Mouse (Mus musculus) right cerebral cortex, postnatal 10 days (tissue): ENCODE data around the gene Lexm.
A peak's percentile ranks its signal among the peaks of the same experiment; 100 is the strongest.

Source experiments
- DNase-seq, 2 experiments: peaks; one replicate each; pipeline ENCODE4 v3.0.0; 2021; ENCODE audit warnings: low spot score in 2 of 2

Gene Lexm

DNA sequence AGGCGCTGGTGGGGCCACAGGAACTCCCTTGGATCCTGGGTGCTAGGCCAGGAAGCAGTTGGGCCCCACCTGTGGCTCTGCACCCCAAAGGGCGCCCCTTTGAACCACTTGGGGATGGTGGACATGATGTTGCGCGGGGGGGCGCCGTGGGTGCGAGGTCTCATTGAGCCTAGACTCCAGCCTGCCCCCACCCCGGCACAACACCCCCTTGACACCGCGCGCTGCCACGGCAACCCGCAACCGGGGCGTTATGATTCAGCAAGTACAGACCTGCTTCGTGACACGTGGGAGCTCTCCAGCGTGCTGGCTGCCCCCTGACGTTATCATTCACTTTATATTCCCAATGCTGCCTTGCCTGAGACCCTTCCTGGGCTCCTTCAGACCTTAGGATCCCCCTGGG is at the start of gene Lexm:
Gene Lexm, minus strand, starts transcription at position 186 of the 400 bp plus-strand sequence.
- peak in 1 of 2 experiments; percentile 52 for DNase-seq

DNA sequence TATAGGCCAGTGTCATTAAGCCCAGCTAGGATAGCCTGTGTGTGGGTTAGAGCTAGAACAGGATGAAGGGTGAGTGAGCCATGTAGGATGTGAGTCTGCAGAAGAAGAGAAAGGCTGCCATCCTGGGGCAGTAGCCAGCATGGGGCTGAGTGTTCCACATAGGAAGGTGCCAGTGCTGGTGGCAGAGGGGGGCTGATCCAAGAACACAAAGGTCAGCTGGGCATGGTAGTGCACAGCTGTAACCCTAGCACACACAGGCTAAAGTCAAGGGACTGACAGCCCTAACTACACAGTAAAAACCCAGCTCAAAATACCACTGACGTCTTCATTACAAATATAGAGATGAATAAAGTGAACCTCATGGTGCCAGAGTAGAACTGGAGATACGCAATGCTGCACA is 49.5 kb upstream of the Lexm start:
- DNase-seq: no peak

DNA sequence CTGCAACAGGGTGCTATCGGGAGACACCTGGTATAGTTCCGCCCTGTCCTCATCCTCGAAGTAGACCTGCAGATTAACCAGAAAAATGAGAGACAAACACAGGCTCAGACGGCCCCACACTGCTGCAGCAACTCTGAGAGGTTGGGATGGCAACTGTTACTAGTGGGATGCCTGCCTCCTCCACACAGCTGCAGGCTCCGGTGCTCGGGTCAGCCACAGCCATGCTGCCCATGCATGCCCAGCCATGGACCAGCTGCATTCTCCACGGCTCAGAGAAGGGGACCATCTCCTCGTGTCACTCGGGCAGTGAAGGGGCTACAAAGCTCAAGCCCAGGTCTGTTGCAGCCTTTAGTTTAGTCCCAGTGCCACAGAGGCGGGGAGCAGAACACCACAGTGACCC is 48.6 kb upstream of the Lexm start:
- DNase-seq: no peak

DNA sequence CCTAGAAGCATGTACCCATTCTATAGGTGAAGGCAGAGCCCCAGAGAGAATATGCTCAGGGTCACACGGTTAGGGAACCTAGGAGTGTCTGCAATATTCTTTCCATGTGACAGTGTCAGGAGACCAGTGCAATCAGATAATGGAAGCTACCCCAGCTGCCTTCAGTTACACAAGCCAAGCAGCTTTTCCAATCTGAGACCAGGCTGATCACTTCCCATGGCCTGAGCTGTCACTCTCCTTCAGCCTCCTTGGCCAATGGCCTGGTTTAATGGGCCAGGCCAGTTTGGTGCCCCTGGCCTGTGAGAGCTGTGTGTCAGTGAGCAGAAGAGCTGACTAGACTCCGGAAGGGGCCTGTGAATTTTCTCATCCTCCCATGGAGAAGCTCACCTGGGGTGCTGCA is 48.2 kb upstream of the Lexm start:
- no peak for DNase-seq

DNA sequence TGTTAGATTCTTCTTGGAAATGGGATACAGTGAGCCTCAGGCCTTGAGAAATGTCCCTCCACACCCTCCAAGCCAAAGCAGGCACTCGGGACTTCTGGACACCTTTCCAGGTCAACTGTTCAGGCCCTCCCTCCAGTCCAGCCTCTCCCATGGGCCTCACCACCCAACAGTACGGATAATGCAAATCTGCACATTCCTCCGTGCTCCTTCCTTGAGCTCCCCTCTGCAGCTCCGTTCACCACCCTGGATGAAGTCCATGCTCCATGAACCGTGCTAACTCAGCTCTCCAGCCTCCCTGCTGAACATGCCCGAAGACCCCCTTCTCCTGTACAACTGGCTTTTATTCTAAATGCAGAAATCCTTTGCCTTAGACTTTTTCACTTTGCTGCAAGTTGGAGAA is 47.7 kb upstream of the Lexm start:
- DNase-seq: no peak

DNA sequence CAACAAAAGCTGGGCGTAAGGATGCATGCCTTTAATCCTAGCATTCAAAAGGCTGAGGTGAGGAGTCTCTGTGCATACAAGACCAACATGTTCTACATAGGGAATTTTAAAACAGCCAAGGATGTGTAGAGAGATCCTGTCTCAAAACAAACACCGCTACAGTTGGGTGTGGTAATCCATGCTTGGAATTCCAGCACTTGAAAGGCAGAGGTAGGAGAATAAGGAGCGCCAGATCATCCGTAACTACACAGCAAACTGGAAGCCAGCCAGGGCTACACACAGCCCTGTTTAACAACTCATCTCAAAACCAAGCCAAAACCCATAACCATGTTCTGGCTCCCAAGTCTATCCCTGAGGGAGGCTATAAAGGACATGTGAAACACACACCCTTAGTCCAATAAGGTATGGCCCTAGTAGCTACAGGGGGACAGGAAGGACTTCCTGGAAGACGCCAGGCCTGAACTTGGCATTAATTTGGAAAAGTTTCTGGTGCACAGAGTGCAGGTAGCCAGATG is 47.0 kb upstream of the Lexm start:
- no peak for DNase-seq

DNA sequence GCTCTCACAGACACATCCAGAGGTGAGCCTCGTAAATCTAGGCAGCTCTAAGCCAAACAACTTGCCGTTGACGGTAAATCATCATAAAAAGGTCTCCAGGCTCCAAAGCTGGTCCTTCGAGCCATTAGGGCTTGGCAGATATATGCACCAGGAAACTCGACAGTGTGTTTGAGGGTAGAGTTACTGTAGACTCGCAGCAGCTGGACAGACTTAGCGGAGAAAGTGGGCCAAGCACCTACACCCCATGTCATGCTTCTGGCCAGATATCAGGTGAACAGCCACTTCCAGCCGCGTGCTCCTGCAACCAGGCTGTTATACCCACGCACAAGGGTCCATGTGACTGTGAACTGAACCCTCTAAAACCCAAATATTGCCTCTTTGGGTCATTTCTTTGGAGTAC is 38.6 kb upstream of the Lexm start:
- no peak for DNase-seq

DNA sequence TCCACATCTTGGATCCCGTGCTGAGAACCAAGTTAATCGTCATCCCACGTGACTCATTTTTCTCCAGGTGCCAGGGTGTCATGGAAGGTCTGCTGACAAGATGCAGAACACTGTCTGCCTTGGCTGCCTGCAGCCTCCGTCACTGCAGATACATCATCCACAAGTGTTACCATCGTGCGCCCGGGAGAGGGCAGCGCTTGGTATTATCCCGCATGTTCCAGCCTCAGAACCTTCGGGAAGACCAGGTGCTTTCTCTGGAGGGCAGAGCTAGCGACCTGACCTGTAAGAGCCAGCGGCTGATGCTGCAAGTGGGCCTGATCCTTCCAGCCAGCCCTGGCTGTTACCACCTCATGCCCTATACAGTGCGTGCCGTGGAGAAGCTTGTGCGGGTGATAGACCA is 36.0 kb upstream of the Lexm start:
- DNase-seq: no peak

DNA sequence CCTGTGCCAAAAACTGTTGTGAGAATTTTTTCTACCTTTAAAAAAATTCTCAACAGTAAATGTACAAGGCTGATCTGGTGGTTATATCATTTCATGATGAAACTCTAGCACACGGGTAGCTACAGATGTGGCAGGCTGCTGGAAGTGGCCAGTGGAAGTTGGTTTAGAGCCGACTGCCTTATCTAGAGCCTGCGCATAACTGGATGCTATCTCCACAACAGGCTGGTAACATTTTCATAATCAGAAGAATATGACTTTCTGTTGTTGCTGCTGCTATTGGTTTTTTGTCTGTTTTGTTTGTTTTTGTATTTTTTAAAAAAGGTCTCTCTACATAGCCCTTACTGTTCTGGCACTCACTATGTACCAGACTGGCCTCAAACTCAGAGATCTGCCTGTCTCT is 35.5 kb upstream of the Lexm start:
- DNase-seq: no peak

DNA sequence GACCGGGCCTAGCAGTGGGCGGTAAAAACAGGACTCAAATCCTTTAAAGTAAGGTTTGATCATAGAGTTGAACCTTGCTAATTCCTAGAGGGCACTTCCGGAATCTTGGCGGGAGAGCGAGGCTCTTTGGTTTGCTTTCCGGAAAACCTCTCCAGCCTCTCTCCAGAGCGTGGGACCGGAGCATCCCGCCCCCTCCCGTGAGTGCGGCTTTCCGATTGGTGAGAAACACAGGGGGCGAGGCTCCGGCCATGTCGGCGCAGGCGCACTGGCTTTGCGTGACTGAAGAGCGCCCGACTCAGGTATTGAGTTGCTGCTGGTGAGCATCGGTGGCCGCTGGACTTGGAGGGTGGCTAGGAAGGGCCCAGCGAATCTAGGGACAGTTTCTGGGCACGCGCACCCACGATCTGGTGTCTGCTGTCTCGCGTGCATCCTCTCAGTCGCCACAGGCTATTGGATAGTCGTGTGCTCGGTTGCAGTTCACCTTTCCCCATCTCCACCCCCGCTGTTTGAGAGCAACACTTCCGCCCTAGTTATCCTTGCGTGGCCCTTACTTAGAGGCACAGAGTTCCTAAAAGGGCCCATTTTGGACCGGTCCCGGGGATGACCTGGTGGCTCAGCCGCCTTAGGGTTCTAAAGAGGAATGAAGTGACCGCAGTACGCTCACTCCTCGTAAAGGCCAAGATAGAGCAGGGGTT is 33.9 kb upstream of the Lexm start, which contains the start of gene Pars2:
Gene Pars2, plus strand, starts transcription at position 237 of the 695 bp plus-strand sequence.
- DNase-seq: peak; percentile 99

DNA sequence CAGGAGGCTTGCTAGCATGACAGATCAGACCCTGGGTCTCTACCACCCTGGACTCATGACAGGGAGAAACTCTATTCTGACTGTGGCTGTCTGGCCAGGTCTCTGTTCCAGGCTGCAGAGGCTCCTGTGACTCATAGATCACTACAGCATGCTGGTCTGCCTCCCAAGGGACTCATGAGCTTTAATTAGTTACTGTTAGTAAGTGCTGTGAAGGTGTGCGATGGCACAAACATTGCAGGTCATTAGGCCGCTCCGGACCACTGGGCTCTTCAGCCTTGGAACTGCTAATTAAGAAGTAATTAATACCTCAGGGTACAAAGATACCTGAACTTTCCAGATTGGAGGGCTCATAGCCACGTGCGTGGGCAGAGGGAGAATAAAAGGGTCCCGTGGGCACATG is 30.1 kb upstream of the Lexm start:
- no peak for DNase-seq

DNA sequence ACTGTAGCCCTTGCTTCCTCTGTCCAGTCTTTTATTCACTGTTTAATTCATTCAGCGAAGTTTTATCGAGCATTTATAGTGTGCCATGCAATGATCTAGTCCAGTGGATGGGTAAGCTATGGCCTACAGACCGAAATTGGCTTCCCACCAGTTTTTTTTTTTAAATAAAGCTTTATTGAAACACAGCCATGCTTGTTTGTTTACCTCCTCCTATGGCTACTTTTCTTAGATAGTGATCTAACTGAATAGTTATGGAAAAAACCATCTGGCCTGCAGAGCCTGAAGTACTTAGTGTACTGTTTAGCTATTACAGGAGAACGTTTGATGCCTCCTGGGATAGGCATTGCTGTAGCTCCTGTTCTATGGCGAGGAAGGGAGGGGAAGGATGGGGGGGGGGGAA is 28.8 kb upstream of the Lexm start:
- DNase-seq: no peak

DNA sequence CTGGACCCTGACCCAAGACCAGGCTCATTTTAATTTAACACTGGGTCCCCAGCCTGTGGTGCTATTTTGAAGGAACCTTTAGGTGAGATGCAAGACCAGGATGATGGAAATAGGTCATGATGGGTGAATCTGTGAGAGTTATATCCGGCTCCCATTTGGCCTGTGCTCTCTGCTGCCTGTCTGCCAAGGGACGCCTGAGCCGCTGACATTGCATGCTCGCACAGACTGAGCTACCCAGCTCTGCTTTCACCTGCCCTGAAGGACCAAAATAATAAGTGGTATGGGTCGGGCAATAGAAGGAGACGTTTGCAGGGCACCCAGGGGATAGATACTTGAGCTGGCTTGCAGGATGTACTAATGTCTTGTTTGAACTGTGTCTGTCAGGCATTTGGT is 27.2 kb upstream of the Lexm start:
- no peak for DNase-seq

DNA sequence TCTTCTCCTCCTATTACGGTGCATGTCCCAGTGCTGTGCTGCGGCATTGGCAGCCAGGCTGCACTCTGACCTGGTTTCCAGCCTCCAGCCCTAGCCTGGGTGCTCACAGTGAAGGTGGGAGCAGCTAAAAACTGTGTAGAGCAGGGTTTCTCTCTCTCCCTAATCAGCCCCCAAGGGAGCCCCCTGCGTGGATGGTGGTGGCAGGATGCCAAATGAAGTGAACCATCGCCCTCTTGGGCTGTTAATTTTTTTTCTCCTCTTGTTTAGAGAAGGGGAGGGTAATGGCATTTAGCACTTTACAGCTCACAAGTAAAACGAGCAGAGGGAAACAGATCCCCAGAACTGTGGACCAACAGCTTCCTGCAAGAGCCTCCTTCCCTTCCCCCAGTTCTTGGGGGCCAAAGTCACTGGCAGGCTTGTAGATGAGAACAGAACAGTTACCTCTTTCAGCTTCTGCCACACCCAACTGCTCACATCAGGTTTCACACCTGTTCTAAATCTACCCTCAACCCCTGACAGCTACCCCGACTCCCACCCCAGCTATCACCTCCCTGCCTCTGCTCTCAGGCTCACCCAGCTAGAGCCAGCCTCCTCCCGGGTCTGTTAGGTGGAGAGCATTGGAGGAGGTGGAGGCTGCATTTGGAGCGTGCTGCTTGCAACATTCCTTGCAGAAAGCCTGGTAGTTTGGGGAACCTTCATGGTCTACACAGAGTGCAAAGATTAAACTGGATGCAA is 26.6 kb upstream of the Lexm start:
- DNase-seq: no peak

DNA sequence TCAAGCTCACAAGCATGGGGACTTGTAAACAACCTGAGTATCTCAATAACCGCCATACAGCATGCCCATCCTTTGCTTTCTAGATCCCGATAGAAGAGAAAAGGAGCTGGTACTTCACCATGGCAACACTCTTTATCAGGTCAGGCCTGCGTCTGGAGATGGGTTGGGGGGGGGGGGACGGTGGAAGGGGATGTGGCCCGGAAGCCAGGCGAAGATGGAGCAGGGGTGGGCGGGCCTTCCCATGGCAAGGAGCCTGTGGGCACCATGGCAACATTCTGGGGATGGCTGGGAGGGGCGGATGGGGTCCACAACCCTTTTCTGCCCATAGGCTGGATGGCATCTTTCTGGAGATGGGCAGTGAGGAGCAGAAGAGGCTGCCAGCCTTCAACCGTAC is 17.0 kb upstream of the Lexm start:
- DNase-seq: peak in 1 of 2 experiments; percentile 60

DNA sequence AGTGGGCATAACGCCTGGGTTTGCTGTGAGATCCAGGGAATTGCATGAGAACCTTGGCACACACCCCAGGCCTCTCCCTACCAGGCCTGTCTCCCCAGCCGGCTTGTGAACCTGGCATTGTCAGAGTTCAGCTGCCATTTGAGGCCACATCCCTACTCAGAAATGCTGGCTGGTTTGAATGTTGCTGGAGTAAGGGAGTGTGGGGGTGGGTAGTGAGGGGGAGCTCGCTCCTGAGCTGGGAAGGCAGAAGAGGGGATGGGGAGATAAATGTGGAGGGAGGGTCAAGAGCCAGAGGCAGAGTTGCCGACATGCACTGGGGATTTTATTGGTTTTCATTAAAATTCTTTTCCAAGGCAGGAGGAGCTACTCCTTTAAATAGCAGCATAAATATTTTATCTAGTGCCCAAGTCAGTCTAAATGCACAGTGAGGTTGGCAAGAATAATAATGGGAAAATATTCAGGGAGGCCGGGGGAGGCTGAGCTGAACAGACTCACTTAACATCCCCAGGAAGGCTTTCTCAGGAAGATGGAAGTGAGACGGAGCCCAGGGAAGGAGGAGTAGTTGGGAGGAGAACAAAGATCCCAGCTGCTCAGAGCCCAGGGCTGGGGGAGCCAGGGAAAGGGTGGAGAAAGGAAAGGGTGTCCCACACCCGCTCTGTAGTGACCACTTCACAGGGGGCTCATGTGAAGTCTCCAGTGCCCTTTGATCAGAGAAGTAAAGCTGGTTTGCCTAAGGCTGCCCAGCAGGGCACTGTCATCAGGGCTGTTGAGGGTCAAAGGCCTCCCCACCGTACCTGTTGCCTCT is 16.4 kb upstream of the Lexm start:
- peak; percentile 61 to 71 for DNase-seq

DNA sequence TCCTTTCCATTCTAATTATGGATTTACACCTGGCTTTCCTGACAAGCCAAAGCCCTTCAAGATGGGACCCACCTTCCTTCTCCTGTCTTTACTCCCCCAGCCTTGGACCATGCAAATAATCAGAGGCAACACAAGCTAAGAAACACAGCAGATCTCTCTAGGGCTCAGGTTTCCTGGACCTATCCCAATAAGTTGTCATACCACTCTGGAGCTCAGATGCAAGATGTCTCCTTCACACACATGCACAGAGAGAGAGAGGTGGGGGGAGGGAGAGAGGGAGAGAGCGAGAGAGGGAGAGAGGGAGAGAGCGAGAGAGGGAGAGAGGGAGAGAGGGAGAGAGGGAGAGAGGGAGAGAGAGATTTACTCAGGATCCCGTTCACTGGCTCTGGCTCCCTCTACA is 15.3 kb upstream of the Lexm start:
- DNase-seq: no peak

DNA sequence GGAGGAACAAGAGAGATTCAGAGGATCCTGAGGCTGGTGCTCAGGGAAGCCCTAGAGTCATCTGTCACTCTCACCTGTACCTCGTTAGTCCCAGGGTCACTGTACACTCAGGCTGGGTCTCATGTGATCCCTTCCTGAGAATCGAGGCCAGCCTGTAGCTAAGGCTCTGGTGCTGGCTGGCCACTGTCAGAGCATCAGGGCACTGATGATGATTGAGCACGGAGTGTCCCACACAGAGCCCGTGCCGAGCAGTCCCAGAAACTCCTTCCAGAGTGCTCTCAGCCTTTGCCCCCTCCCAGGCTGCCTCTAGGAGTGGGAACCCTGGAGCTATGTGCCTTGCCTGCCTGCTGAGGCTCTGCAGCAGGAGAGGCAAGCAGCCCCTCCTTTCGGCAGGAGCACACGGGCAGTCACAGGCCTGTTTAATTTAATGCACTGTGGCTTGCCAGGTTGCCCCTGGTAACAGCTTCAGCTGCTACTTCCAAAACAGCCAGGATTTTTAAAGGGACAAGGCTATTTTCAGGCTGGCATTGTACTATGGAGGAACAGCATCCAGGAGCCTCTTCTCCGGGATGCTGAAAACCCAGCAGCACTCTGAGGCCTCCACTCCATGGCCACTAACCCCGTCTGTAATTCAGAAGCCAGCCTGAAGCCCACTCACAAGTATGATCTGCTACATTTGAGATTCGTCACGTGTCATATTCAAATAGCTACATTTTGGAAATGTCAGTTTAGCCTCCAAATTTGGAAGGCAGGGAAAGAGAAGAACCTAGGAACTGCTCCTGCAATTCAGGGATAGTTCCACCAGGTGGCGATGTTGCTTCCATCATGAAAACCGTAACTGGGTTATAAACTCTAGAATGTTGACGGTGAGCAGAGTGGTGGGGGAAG is 13.5 kb upstream of the Lexm start:
- peak; percentile 93 to 95 for DNase-seq

DNA sequence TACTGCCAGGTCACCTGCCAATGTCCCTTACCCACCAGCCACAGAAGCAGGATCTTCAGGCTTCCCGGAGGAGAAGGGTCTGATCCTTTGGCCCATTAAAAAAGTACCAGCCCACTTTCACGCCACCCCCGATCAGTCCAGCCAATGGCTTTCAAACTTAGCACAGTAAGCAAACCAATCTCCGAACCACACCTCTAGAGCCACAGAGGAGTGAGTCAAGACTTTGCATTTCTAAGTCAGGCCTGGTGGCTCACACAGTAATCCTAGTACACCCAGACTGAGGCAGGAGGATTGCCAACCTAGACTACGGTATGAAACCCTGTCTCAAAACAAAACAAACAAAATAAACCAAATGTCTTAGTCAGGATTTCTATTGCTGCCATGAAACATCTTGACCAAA is 12.3 kb upstream of the Lexm start:
- DNase-seq: no peak

DNA sequence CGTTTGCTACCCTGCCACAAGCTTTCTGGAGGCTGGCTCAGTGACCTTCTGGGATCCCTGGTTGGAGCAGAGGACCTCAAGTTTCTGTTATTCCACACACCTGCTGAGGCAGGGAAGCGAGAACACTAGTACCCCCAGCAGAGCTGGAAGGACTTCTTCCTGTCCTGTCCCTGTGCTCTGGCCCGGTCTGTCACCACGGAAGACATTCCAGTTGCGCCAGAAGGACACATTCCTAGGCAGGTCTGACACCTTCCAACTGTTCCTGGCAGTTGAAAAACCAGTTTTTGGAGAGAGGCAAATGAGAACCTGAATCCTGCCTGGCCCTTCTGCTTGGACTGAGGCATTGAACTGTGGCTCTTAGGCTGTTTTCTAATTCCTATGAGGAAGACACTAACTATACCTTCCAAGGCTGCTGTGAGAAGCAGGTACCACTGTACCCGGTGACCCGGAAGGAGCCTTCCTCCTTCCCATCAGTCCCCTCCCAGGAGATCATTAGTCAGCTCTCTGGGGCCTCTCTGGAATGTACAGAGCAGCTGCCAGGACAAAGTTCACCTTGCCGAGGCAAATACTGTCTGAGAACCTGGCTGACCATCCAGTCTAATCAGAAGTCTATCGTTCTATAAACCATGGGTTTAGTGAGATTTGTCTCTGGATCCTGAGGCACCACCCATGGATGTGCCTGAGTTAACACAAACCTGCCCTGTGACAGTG is 11.8 kb upstream of the Lexm start:
- no peak for DNase-seq

DNA sequence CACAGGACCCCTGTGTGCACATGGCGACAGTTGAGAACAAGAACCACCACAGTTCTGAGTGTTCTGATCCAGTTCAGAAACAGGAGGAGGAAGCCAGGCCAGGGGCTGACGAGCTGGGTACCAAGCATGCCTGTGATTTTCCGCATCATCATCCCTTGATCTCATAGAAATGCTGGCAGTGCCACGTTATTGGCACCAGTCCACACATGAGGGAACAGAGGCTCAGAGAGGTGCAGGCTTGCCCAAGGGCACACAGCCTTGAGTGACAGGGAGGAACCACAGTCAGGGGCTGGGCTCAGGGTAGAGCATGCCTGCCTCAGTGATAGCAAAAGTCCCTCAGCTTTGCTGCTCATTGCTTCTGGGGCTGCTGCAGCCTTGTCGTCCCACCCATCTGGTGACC is 10.8 kb upstream of the Lexm start:
- DNase-seq: peak in 1 of 2 experiments; percentile 36
